Mouse (Mus musculus) liver, postnatal 0 days (tissue): Measurements from ENCODE around the gene Clec4f.

ENCODE experiments used
- CTCF ChIP-seq: sonication (generic); IDR thresholded peaks from 2 replicates; pipeline ENCODE4 v1.5.1; 2016; ENCODE audit warnings: antibody characterized with exemption, low read depth
- EP300 ChIP-seq: IDR thresholded peaks from 2 replicates; pipeline ENCODE4 v1.6.1; 2016; ENCODE audit warnings: antibody characterized with exemption, low read depth, mild to moderate bottlenecking

DNA sequence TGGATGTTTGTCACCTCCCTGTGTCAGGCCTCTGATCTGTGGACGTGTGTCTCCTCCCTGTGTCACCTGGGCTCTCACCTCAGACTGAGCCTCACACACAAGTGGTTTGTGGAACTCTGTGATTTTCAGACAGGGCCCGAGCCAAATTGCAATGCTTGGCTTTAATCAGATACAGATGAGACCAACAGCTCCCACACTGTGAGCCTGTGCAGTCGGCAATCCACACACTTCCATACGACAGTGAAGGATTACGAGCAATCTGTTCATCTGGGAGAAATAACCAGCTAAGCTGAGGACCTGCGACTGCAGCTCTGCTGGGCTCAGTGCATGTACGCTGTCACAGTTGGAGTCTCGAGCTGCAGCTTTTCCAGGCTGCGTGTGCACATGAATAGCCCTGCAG lies 36.0 kb downstream of the Clec4f start:
- no peak for TF ChIP-seq EP300
- no peak for TF ChIP-seq CTCF
